Mouse (Mus musculus) myocyte (in vitro differentiated cells): ENCODE data around the gene Olfr411. TPM values are rescaled to one million over a fixed set of nuclear protein-coding genes. Genes with fewer than 3 reads are reported as not detected.

Experiments used
- H3K27me3 ChIP-seq: one replicate; pipeline ENCODE4 v1.6.1; 2011; ENCODE audit not compliant: control insufficient read depth, insufficient read depth, insufficient read length
- H3K36me3 ChIP-seq: one replicate; pipeline ENCODE4 v1.6.1; 2011; ENCODE audit not compliant: control insufficient read depth, insufficient read depth
- H3K4me2 ChIP-seq: one replicate; pipeline ENCODE4 v1.6.1; 2011; ENCODE audit warnings: low read depth, control low read depth
- H3K4me3 ChIP-seq: one replicate; pipeline ENCODE4 v1.5.1; 2011; ENCODE audit warnings: mild to moderate bottlenecking, control low read depth, moderate library complexity
- H3K79me2 ChIP-seq: one replicate; pipeline ENCODE4 v1.6.1; 2011; ENCODE audit not compliant: control insufficient read depth, insufficient read depth
- H3ac ChIP-seq: one replicate; pipeline ENCODE4 v1.6.1; 2011; ENCODE audit not compliant: control insufficient read depth, insufficient read length
- CEBPB ChIP-seq: IDR thresholded peaks from 2 replicates; pipeline ENCODE4 v1.6.1; 2011; ENCODE audit warnings: mild to moderate bottlenecking, moderate library complexity; ENCODE audit not compliant: poor library complexity, insufficient read depth, severe bottlenecking
- E2F4 ChIP-seq: IDR thresholded peaks from one replicate; pipeline ENCODE4 v1.6.1; 2011; ENCODE audit warnings: mild to moderate bottlenecking, control low read depth, moderate library complexity; ENCODE audit not compliant: insufficient read depth
- MAX ChIP-seq: IDR thresholded peaks from one replicate; pipeline ENCODE4 v1.6.1; 2011; ENCODE audit warnings: low read depth, mild to moderate bottlenecking, control low read depth
- MYOD1 ChIP-seq, 3 experiments: IDR thresholded peaks; one replicate each; pipeline ENCODE4 v1.6.1; 2011; ENCODE audit warnings: control low read depth in 2 of 3, low read depth in 2 of 3, mild to moderate bottlenecking in 2 of 3, moderate library complexity in 1 of 3; ENCODE audit not compliant: insufficient read length in 2 of 3, control insufficient read depth in 1 of 3
- MYOG ChIP-seq, 3 experiments: IDR thresholded peaks; one replicate each; pipeline ENCODE4 v1.6.1; 2011; ENCODE audit warnings: control low read depth in 2 of 3, low read depth in 2 of 3, mild to moderate bottlenecking in 2 of 3; ENCODE audit not compliant: insufficient read length in 2 of 3, control insufficient read depth in 1 of 3, insufficient read depth in 1 of 3
- POLR2AphosphoS2 ChIP-seq: IDR thresholded peaks from one replicate; pipeline ENCODE4 v1.6.1; 2011; ENCODE audit warnings: low read depth, control low read depth; ENCODE audit not compliant: insufficient read length
- REST ChIP-seq: IDR thresholded peaks from one replicate; pipeline ENCODE4 v1.6.1; 2011; ENCODE audit warnings: mild to moderate bottlenecking, control low read depth, moderate library complexity; ENCODE audit not compliant: insufficient read depth, insufficient read length
- SRF ChIP-seq: IDR thresholded peaks from one replicate; pipeline ENCODE4 v1.6.1; 2011; ENCODE audit warnings: low read depth; ENCODE audit not compliant: control insufficient read depth, insufficient read length
- TCF12 ChIP-seq: IDR thresholded peaks from one replicate; pipeline ENCODE4 v1.6.1; 2011; ENCODE audit warnings: mild to moderate bottlenecking, control low read depth; ENCODE audit not compliant: poor library complexity, insufficient read depth, severe bottlenecking
- TCF3 ChIP-seq: IDR thresholded peaks from one replicate; pipeline ENCODE4 v1.6.1; 2011; ENCODE audit warnings: low read depth, control low read depth; ENCODE audit not compliant: insufficient read length
- USF1 ChIP-seq: IDR thresholded peaks from one replicate; pipeline ENCODE4 v1.6.1; 2011; ENCODE audit warnings: low read depth, mild to moderate bottlenecking, control low read depth, moderate library complexity
- polyA plus RNA-seq: library from polyadenylated mRNA; unstranded; fragments of >200 nt; fragmentation: generic; extraction: Trizol; gene quantifications from one replicate; pipeline ENCODE4 v1.2.1, GENCODE M21; 2012; ENCODE audit warnings: missing spikeins

Olfr411 gene
- polyA plus RNA-seq, 1 experiment, result not detected

GRCm38 (mm10) chr11:74326044-74326443 lies 26.4 kb downstream of the Olfr411 start:
- H3K4me2 ChIP-seq, result no peak overlapping the region
- H3ac ChIP-seq, result no peak overlapping the region
- TF ChIP-seq MAX, result no peak
- no peak for TF ChIP-seq E2F4
- TF ChIP-seq SRF, result no peak
- no peak for TF ChIP-seq CEBPB
- no peak for TF ChIP-seq MYOG (IDR thresholded peaks at IDR 0.05; ENCODE audit: control insufficient read depth in 1 of 3, insufficient read depth in 1 of 3, insufficient read length in 2 of 3, low read depth in 2 of 3)
- TF ChIP-seq USF1, result no peak
- TF ChIP-seq POLR2AphosphoS2, result no peak
- TF ChIP-seq TCF12, result no peak
- no peak for TF ChIP-seq TCF3
- no peak for TF ChIP-seq MYOD1 (IDR thresholded peaks at IDR 0.05; ENCODE audit: control insufficient read depth in 1 of 3, insufficient read length in 2 of 3, low read depth in 2 of 3)
- no peak for TF ChIP-seq REST
- H3K4me3 ChIP-seq, result no peak overlapping the region
- H3K36me3 ChIP-seq, result no peaks in the 10 kb centered on the region
- H3K79me2 ChIP-seq, result no peaks in the 10 kb centered on the region
- no peaks in the 10 kb centered on the region for H3K27me3 ChIP-seq

Other genes with a start within 250 kb of the Olfr411 start
- not detected for gene Olfr401, start 238.9 kb downstream of the Olfr411 start, polyA plus RNA-seq
- gene Olfr402, start 199.1 kb downstream of the Olfr411 start, polyA plus RNA-seq, result not detected
- gene Olfr403, start 166.4 kb downstream of the Olfr411 start, polyA plus RNA-seq, result not detected
- gene Olfr43, start 141.3 kb downstream of the Olfr411 start, polyA plus RNA-seq, result not detected
- not detected for gene Olfr406, start 92.8 kb downstream of the Olfr411 start, polyA plus RNA-seq
- gene Olfr59, start 68.9 kb downstream of the Olfr411 start, polyA plus RNA-seq, result not detected
- not detected for gene Olfr410, start 14.6 kb downstream of the Olfr411 start, polyA plus RNA-seq
- not detected for gene Olfr412, start 9.4 kb upstream of the Olfr411 start, polyA plus RNA-seq